Mouse (Mus musculus) liver, embryonic 15.5 days (tissue): ENCODE results near the gene Rho. TPM values are rescaled to one million over a fixed set of nuclear protein-coding genes. Genes with fewer than 3 reads are reported as not detected.

Experiments used
- ATAC-seq: fragments of 200-750 bp; cut with Nextera tagmentation; 2 replicates; pipeline ENCODE4 v1.8.0; 2017; ENCODE audit warnings: moderate number of reproducible peaks, mild to moderate bottlenecking, moderate library complexity; ENCODE audit not compliant: insufficient read depth
- H3K27ac ChIP-seq: fragments of 300-500 bp; sonication (generic); replicated peaks from 2 replicates; pipeline ENCODE4 v1.5.1; 2015; ENCODE audit warnings: mild to moderate bottlenecking, inconsistent platforms
- H3K27me3 ChIP-seq: fragments of 300-500 bp; sonication (generic); 2 replicates; pipeline ENCODE4 v1.6.1; 2015; ENCODE audit warnings: mild to moderate bottlenecking, inconsistent platforms
- H3K36me3 ChIP-seq: fragments of 300-500 bp; sonication (generic); replicated peaks from 2 replicates; pipeline ENCODE4 v1.6.1; 2015; ENCODE audit warnings: moderate library complexity, mild to moderate bottlenecking, inconsistent platforms
- H3K4me1 ChIP-seq: fragments of 300-500 bp; sonication (generic); replicated peaks from 2 replicates; pipeline ENCODE4 v1.6.1; 2015; ENCODE audit warnings: inconsistent platforms
- H3K4me2 ChIP-seq: fragments of 300-500 bp; sonication (generic); 2 replicates; pipeline ENCODE4 v1.6.1; 2015; ENCODE audit warnings: moderate library complexity, mild to moderate bottlenecking, inconsistent platforms
- H3K4me3 ChIP-seq: fragments of 300-500 bp; sonication (generic); replicated peaks from 2 replicates; pipeline ENCODE4 v1.5.1; 2015; ENCODE audit warnings: mild to moderate bottlenecking, inconsistent platforms
- H3K9ac ChIP-seq: fragments of 300-500 bp; sonication (generic); 2 replicates; pipeline ENCODE4 v1.6.1; 2015; ENCODE audit warnings: moderate library complexity, mild to moderate bottlenecking, inconsistent platforms
- H3K9me3 ChIP-seq: fragments of 300-500 bp; sonication (generic); replicated peaks from 2 replicates; pipeline ENCODE4 v1.6.1; 2016; ENCODE audit warnings: inconsistent platforms
- WGBS: fragments of 180-500 bp; shearing (Covaris S2); methylation state at CpG from one replicate; pipeline ENCODE4 v1.1.7; 2015; ENCODE audit warnings: mixed read lengths; ENCODE audit not compliant: insufficient replicate concordance; 5-methylcytosine and 5-hydroxymethylcytosine counted together
- polyA plus RNA-seq: library from polyadenylated mRNA; unstranded; fragments of >200 nt; fragmentation: Nextera tagmentation; extraction: Ambion mirVana; gene quantifications from 2 replicates; pipeline ENCODE4 v1.2.1, GENCODE M21; 2015

Rho gene
- polyA plus RNA-seq, 1 experiment from 2014 or later, result not detected

DNA sequence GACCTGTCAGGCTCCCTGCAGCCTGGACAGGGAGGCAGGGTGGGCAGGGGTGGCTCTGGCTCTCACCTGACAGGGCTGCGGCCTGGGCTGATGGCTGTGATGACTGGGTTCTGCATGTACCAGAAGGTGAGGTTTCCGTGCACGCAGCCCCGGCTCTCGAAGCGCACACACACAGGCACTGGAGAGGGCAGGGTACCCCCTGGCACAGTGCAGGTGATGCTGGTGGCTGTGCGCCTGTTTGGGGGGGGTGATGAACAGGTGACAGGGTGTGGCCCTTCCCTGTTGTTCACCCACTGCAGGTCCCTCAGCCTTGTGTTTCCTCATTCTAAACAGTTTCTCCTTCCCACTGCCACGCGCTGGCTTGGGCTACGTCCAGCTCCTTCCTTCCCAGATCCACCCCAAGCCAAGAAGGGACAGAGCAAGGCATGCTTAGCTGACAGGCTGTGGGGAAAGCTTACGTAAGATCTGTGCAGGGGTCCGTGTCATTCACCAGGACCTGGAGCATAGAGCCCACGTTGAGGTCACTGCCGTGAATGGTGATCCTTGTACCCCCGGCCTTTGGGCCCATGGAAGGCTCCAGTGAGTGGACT lies 35.8 kb downstream of the Rho start:
- no peaks in the 10 kb centered on the region for H3K36me3 ChIP-seq
- H3K4me3 ChIP-seq, result no peak overlapping the region
- H3K9ac ChIP-seq, result no peak overlapping the region
- no peaks in the 10 kb centered on the region for H3K27me3 ChIP-seq
- no peak for ATAC-seq
- no peak overlapping the region for H3K27ac ChIP-seq
- WGBS, result 81% methylated on average over 15 of the region's 15 CpGs
- peaks cover 10% of the 10 kb centered on the region for H3K4me1 ChIP-seq
- no peaks in the 10 kb centered on the region for H3K9me3 ChIP-seq
- H3K4me2 ChIP-seq, result no peak overlapping the region

DNA sequence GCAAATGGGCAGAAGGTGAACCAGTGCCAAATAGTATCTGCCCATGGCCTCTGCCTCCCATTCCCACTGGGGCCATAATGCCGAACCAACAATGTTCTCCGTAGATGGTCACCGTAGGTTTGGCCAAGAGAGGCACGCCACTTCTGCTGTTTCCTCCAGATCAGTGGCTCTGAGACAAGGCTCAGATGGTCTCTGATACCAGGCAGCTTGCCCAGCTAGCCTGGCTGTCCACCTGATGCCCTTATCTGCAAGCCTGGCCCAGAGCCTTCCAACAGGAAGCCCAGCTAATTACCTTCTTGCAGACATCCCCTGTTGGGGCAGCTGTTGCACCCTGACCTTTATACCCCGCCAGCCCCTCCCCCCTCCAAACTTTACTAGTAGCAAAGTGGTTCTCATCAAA lies 36.5 kb downstream of the Rho start:
- 63% methylated on average over 5 of the region's 5 CpGs for WGBS
- Histone ChIP-seq H3K9me3 (no peaks in the 10 kb centered on the region), H3K27me3 (no peaks in the 10 kb centered on the region)

DNA sequence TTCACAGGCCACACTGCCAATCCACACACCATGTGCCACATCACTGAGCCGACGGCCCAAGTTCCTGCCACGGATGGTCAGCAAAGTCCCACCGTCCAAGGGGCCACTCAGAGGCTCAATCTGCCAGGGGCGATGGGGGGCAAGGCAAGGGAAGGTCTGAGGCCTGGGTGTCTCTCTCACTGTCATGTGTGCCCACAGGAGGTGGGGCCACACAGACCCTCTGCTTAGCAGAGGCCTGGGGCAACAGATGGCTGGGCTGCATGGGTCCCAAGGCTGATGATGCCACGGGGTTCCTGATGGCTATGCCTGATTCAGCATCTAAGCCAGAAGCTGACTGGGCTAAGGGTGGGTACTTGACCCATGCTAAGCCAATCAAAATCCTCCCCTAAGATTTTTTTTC lies 37.2 kb downstream of the Rho start:
- H3K36me3 ChIP-seq, result no peaks in the 10 kb centered on the region
- H3K9me3 ChIP-seq, result no peaks in the 10 kb centered on the region
- no peak overlapping the region for H3K27ac ChIP-seq
- H3K9ac ChIP-seq, result no peak overlapping the region
- ATAC-seq, result no peak
- no peaks in the 10 kb centered on the region for H3K27me3 ChIP-seq
- peaks cover 16% of the 10 kb centered on the region for H3K4me1 ChIP-seq
- H3K4me2 ChIP-seq, result no peak overlapping the region
- no peak overlapping the region for H3K4me3 ChIP-seq
- WGBS, result 76% methylated on average over 6 of the region's 6 CpGs

More for the DNA sequence above, 36.5 kb downstream of the Rho start:
- no peak for ATAC-seq
- no peak overlapping the region for H3K4me2 ChIP-seq
- H3K4me1 ChIP-seq, result peaks cover 13% of the 10 kb centered on the region
- no peak overlapping the region for H3K27ac ChIP-seq
- no peak overlapping the region for H3K4me3 ChIP-seq
- no peaks in the 10 kb centered on the region for H3K36me3 ChIP-seq
- no peak overlapping the region for H3K9ac ChIP-seq

DNA sequence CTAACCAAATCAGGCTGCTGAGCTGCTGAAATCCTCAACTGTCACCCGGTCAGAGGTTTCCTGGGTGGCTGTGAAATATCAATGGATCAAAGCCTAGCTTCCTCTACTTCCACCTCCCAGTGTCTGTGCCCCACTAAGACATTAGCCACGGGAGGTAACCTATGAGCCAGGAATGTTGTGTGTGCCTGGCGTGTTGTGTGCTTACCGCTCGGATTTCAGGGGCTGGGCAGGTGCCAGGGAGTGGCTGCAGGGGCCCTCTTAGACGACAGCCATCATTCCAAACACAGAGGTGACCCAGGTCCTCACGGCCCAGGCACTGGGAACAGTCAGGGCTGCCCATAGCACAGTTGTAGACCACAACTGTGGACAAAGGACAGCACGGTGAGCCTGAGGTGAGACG lies 37.6 kb downstream of the Rho start:
- Histone ChIP-seq H3K27me3 (no peaks in the 10 kb centered on the region), H3K4me1 (peaks cover 16% of the 10 kb centered on the region), H3K9ac (no peak overlapping the region), H3K9me3 (no peaks in the 10 kb centered on the region), H3K36me3 (no peaks in the 10 kb centered on the region), H3K27ac (no peak overlapping the region), H3K4me2 (no peak overlapping the region), H3K4me3 (no peak overlapping the region)
- WGBS, result 54% methylated on average over 9 of the region's 9 CpGs
- no peak for ATAC-seq

DNA sequence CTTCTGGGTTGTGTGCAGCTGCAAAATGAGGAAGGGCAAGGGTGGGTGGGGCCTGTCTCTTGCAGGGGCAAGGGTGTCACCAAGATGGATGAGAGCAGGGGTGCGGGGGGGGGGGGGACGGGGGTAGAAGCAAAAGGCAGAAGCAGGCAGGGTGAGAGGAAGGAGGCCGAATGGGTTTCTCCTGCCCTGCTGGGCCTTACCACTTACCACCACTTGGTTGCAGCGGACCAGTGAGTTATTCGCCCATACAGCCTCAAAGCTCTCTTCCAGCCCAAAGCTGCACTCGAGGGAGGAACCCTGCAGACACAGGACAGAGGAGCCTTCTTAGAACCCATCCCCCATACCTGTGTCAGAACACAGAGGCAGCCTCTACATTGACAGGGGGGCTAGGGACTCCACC lies 38.4 kb downstream of the Rho start:
- H3K4me1 ChIP-seq, result peaks cover 16% of the 10 kb centered on the region
- no peak overlapping the region for H3K9ac ChIP-seq
- H3K36me3 ChIP-seq, result no peaks in the 10 kb centered on the region
- H3K9me3 ChIP-seq, result no peaks in the 10 kb centered on the region
- H3K4me3 ChIP-seq, result no peak overlapping the region
- ATAC-seq, result no peak
- no peak overlapping the region for H3K27ac ChIP-seq
- no peak overlapping the region for H3K4me2 ChIP-seq
- WGBS, result 38% methylated on average over 6 of the region's 6 CpGs
- no peaks in the 10 kb centered on the region for H3K27me3 ChIP-seq

DNA sequence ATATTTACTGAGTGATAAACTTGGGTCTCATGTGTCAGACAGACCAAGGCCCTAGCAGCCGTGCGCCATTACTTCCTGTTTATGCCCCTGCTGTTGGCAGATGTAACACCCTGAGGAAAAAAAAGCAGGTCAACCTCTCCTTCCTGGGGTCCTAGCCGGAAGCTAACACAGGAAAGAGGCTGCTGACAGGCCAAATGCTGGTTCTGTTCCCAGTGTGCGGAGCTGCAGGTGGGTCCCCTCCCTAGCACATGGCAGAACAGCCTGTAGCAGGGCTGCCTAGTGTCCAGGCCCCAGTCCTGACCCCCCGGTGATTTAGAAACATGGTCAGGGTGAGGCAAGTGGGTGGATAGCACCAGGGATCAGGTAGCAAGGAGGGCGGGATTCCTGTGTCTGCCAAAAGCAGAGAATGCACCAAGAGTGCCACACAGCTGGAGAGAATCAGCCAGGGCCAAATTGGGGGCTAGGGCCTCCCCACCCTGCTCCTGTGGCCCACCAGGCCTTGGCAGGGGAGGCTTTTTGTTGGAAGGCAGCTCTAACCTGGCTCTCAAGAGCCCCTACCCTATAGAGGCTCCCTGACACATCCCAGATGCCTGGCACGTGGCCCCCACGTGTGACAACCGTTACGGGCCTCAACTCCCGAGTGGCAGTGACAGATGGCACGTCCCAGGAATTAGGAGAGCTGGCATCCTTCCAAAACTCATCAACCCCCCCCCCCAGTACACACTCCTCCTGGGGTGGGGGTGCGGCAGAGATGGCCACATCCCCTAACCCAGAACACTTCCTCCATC lies 39.9 kb downstream of the Rho start:
- Histone ChIP-seq H3K4me2 (no peak overlapping the region), H3K36me3 (no peaks in the 10 kb centered on the region), H3K9ac (no peak overlapping the region), H3K27ac (no peak overlapping the region), H3K27me3 (no peaks in the 10 kb centered on the region), H3K9me3 (no peaks in the 10 kb centered on the region), H3K4me1 (peaks cover 16% of the 10 kb centered on the region), H3K4me3 (no peak overlapping the region)
- WGBS, result 60% methylated on average over 13 of the region's 13 CpGs
- no peak for ATAC-seq

DNA sequence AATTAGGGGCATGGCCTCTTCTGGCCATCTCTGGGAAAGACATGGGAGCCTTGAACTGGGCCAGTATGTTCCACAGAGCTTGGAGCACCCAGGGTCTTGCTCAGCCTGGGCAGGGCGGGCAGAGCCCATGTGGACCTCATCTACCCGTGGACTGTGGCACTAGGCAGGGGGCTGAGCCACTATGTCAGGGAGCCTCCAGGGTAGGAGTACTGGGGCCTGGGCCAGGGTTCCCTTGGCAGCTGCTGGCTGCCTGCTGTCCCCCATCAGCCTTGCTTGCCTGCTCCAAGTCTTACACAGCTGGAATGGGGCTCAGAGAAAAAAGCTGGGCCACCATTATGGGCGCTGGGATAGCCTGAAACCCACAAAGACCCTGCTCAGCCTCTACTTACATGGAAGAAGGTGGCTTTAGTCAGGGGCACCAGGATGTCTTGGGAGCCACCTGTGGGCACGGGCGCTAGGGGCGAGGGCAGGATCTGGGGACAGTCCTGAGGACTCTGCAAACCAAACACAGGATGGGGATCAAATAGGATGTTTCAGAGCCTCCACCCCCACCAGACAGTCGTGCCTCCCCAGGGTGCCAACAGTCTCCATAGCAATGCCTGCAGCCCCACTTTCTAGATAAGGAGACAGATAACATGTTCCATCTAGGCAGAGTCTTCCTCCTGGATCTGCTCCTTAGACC lies 40.7 kb downstream of the Rho start:
- WGBS, result 50% methylated on average over 7 of the region's 7 CpGs
- no peak overlapping the region for H3K4me3 ChIP-seq
- ATAC-seq, result no peak
- H3K4me1 ChIP-seq, result peaks cover 16% of the 10 kb centered on the region
- no peaks in the 10 kb centered on the region for H3K9me3 ChIP-seq
- H3K27ac ChIP-seq, result no peak overlapping the region
- no peak overlapping the region for H3K9ac ChIP-seq
- no peaks in the 10 kb centered on the region for H3K36me3 ChIP-seq
- no peak overlapping the region for H3K4me2 ChIP-seq
- no peaks in the 10 kb centered on the region for H3K27me3 ChIP-seq

DNA sequence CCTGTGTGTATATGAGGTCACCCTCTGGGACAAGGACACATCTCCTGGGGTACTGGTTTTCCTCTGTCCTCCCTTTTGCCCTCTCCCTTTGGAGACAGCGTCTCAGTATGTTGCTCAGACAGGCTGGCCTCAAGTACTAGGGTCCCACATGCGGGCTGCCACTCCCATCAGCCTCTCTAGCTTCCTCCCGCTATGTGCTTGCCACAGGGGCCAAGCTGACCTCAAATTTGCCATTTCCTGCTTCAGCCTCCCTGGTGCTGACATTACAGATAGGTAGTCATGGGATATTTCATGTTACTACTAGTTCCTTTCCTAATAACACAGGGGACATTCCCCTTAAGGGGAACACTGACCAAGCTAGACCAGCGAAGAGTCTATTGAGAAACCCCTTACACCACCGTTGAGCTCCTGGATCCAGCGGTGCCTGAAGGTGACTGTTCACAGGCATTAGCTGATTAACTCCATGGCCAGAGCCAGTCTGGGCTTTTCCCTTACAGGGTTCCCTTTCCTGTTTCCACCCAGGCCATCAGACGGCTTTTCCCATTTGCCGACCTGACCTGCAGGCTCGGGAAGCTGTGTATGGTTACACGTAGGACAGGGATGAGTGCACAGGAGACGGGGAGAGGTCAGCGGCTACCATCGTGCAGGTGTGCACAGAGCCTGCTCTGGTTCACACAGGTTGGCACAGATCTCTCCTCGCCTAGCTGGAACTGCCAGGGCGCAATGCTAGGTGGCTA lies 41.8 kb downstream of the Rho start:
- H3K27ac ChIP-seq, result no peak overlapping the region

DNA sequence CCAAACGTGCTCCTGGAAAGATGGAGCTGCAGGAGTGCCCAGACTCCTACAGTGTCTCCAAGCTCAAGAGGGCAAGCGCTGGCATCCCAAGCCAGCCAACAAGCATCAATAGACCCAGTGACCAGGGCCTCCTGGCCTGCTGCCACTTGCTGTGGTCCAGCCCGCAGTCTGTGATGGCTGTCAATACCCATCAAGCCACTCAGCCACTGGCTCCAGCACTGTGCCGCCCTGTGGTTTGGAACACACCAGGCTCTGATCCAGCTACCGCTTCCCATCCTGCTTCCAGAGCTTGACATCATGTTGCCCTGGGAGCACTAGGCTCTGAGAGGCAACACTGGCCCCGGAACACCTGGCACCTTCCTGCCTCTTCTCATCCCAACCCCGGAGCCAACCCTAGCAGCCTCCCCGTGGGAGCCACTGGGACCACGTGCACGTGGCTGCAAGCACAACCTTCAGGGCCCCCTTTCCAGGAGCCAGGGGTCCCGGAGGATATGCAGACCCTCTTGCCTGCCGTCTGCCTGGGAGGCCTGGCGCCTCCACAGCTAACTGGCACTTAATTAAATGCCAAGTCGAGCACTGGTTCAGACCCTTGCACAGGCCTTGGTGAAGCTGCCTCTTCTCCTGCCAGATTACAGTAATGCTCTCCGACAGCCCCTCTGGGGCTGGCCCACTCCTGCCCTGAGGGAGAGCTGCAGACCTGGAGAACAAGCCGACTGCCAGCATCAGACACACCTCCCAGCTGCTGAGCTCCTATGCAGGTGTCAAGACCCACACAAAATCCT lies 42.5 kb downstream of the Rho start:
- H3K27ac ChIP-seq, result no peak overlapping the region
- peaks cover 7% of the 10 kb centered on the region for H3K4me1 ChIP-seq
- no peak overlapping the region for H3K4me3 ChIP-seq
- H3K4me2 ChIP-seq, result no peak overlapping the region
- no peaks in the 10 kb centered on the region for H3K9me3 ChIP-seq
- H3K36me3 ChIP-seq, result no peaks in the 10 kb centered on the region
- no peak overlapping the region for H3K9ac ChIP-seq
- ATAC-seq, result no peak
- WGBS, result 70% methylated on average over 16 of the region's 16 CpGs
- H3K27me3 ChIP-seq, result no peaks in the 10 kb centered on the region

More for the DNA sequence above, 41.8 kb downstream of the Rho start:
- no peak for ATAC-seq
- no peaks in the 10 kb centered on the region for H3K9me3 ChIP-seq
- H3K4me2 ChIP-seq, result no peak overlapping the region
- H3K27me3 ChIP-seq, result no peaks in the 10 kb centered on the region
- H3K4me3 ChIP-seq, result no peak overlapping the region
- WGBS, result 59% methylated on average over 15 of the region's 15 CpGs
- peaks cover 11% of the 10 kb centered on the region for H3K4me1 ChIP-seq
- H3K9ac ChIP-seq, result no peak overlapping the region
- H3K36me3 ChIP-seq, result no peaks in the 10 kb centered on the region

DNA sequence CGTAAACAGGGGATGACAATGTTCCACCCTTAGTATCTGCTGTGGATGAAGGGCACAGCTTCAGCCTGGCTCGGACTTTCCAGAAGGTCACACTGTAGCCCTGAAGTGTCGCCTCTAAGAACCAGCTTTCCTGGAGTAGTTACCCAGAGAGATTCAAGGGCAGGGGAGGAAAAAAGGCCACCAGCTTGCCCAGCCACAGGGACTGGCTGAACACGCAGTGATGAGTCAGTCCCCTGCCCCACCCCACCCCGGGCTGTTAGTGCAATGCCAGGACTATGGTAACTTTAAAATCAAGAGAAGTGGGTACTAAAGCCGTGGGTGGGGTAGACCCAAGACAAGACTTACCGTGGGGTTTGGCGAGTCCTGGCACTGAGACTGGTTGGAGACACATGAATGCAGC lies 44.1 kb downstream of the Rho start:
- H3K27me3 ChIP-seq, result no peaks in the 10 kb centered on the region
- H3K4me2 ChIP-seq, result no peak overlapping the region
- H3K27ac ChIP-seq, result no peak overlapping the region
- WGBS, result 63% methylated on average over 8 of the region's 8 CpGs
- ATAC-seq, result no peak
- H3K4me3 ChIP-seq, result no peak overlapping the region
- no peak overlapping the region for H3K9ac ChIP-seq
- no peaks in the 10 kb centered on the region for H3K36me3 ChIP-seq
- no peaks in the 10 kb centered on the region for H3K9me3 ChIP-seq
- H3K4me1 ChIP-seq, result peaks cover 7% of the 10 kb centered on the region
